Comparison of ENCODE assay signal across 30 mouse cellular contexts in genomic region chr9:49756725-49757124, GRCm38 (mm10). TPM values are rescaled to one million over a fixed set of nuclear protein-coding genes. Genes with fewer than 3 reads are reported as not detected.
DNase-seq lines count a peak whose midpoint lies in the region; ATAC-seq and TF ChIP-seq lines count a peak whose summit lies in the region.
"Had no signal": no experiment of that assay in that cellular context is flagged by ENCODE, and none has a peak within 500 bp of the region (broad histone marks: within the 10 kb centered on the region; RNA-seq: fewer than 3 reads in every experiment).

No protein-coding gene starts in this region.

- H3K36me3 ChIP-seq in hindbrain, embryonic 12.5 days, result no peaks in the 10 kb centered on the region
- H3K36me3 ChIP-seq in hindbrain, postnatal 0 days (ENCODE audit: insufficient read depth, low read length), result no peaks in the 10 kb centered on the region
- no peaks in the 10 kb centered on the region for H3K36me3 ChIP-seq in neural tube, embryonic 11.5 days (ENCODE audit: control insufficient read depth, insufficient read depth, low read length)
- H3K36me3 ChIP-seq in neural tube, embryonic 15.5 days, result no peaks in the 10 kb centered on the region
- no peaks in the 10 kb centered on the region for H3K36me3 ChIP-seq in midbrain, postnatal 0 days (ENCODE audit: insufficient read depth, low read length)
- no peaks in the 10 kb centered on the region for H3K36me3 ChIP-seq in forebrain, embryonic 14.5 days (ENCODE audit: control insufficient read depth, insufficient read depth, low read length)
- H3K36me3 ChIP-seq: embryonic facial prominence, embryonic 13.5 days; forebrain, embryonic 12.5 days; heart, embryonic 13.5 days; kidney, embryonic 15.5 days; limb, embryonic 13.5 days; liver, embryonic 12.5 days had no signal

- H3K4me3 ChIP-seq in cerebellum, adult 2 months (replicated peaks; ENCODE audit: insufficient read depth, low read depth, low read length), result no peak overlapping the region
- H3K4me3 ChIP-seq in hindbrain, embryonic 12.5 days, result no peak overlapping the region
- no peak overlapping the region for H3K4me3 ChIP-seq in hindbrain, postnatal 0 days (ENCODE audit: low read length)
- no peak overlapping the region for H3K4me3 ChIP-seq in neural tube, embryonic 11.5 days (ENCODE audit: low read depth, low read length)
- no peak overlapping the region for H3K4me3 ChIP-seq in neural tube, embryonic 15.5 days (replicated peaks)
- no peak overlapping the region for H3K4me3 ChIP-seq in midbrain, postnatal 0 days (ENCODE audit: low read depth, low read length)
- H3K4me3 ChIP-seq in forebrain, embryonic 14.5 days (ENCODE audit: low read depth, low read length), result no peak overlapping the region
- H3K4me3 ChIP-seq: embryonic facial prominence, embryonic 13.5 days; forebrain, embryonic 12.5 days; heart, embryonic 13.5 days; kidney, embryonic 15.5 days; limb, embryonic 13.5 days; liver, embryonic 12.5 days; megakaryocyte, embryonic 14.5 days had no signal

- 96% methylated on average over 4 of the region's 4 CpGs for WGBS in cerebellum, adult 2 months
- WGBS in hindbrain, embryonic 12.5 days, result 61% methylated on average over 4 of the region's 4 CpGs
- 72% methylated on average over 4 of the region's 4 CpGs for WGBS in hindbrain, postnatal 0 days
- 57% methylated on average over 4 of the region's 4 CpGs for WGBS in neural tube, embryonic 11.5 days
- WGBS in neural tube, embryonic 15.5 days, result 27% methylated on average over 4 of the region's 4 CpGs
- WGBS in midbrain, postnatal 0 days, result 58% methylated on average over 4 of the region's 4 CpGs
- WGBS in forebrain, embryonic 14.5 days, result 81% methylated on average over 4 of the region's 4 CpGs

- H3K4me2 ChIP-seq in hindbrain, embryonic 12.5 days (replicated peaks), result no peak overlapping the region
- no peak overlapping the region for H3K4me2 ChIP-seq in hindbrain, postnatal 0 days (ENCODE audit: low read depth, low read length)
- H3K4me2 ChIP-seq in neural tube, embryonic 11.5 days (ENCODE audit: low read depth), result no peak overlapping the region
- H3K4me2 ChIP-seq in neural tube, embryonic 15.5 days, result no peak overlapping the region
- H3K4me2 ChIP-seq in midbrain, postnatal 0 days (ENCODE audit: low read depth, low read length, poor library complexity, severe bottlenecking), result no peak overlapping the region
- H3K4me2 ChIP-seq in forebrain, embryonic 14.5 days (ENCODE audit: low read length), result no peak overlapping the region
- H3K4me2 ChIP-seq: embryonic facial prominence, embryonic 13.5 days; forebrain, embryonic 12.5 days; heart, embryonic 13.5 days; kidney, embryonic 15.5 days; limb, embryonic 13.5 days; liver, embryonic 12.5 days had no signal

- TF ChIP-seq POLR2A in cerebellum, adult 2 months (IDR thresholded peaks at IDR 0.05; ENCODE audit: borderline replicate concordance, insufficient read depth, low read length), result no peak

- H3K4me1 ChIP-seq in cerebellum, adult 2 months (ENCODE audit: control insufficient read depth, insufficient read depth, low read length), result peaks cover 29% of the 10 kb centered on the region
- H3K4me1 ChIP-seq in hindbrain, embryonic 12.5 days, result peaks cover 61% of the 10 kb centered on the region
- H3K4me1 ChIP-seq in hindbrain, postnatal 0 days (ENCODE audit: insufficient read depth, low read length), result peaks cover 29% of the 10 kb centered on the region
- H3K4me1 ChIP-seq in neural tube, embryonic 11.5 days (ENCODE audit: control insufficient read depth, insufficient read depth, low read length), result peaks cover 25% of the 10 kb centered on the region
- peaks cover 64% of the 10 kb centered on the region for H3K4me1 ChIP-seq in neural tube, embryonic 15.5 days
- H3K4me1 ChIP-seq in midbrain, postnatal 0 days (ENCODE audit: insufficient read depth, low read length), result peaks cover 22% of the 10 kb centered on the region
- peaks cover 34% of the 10 kb centered on the region for H3K4me1 ChIP-seq in forebrain, embryonic 14.5 days (ENCODE audit: control insufficient read depth, insufficient read depth, low read length)
- H3K4me1 ChIP-seq: liver, embryonic 12.5 days; megakaryocyte, embryonic 14.5 days had no signal

- no peak for DNase-seq in cerebellum, adult 2 months
- DNase-seq in cerebellum, postnatal 10 days, result no peak
- DNase-seq in hindbrain, postnatal 0 days (ENCODE audit: low spot score), result no peak
- DNase-seq in neural tube, embryonic 11.5 days (ENCODE audit: low spot score), result no peak
- DNase-seq in midbrain, postnatal 0 days (ENCODE audit: low spot score), result peak; percentile 16
- no peak for DNase-seq in forebrain, embryonic 14.5 days (ENCODE audit: low spot score)
- DNase-seq: adrenal gland, adult 2 months; adrenal gland, postnatal 36 days; cerebellum, adult 8-10 months; gastrocnemius, postnatal 10 days; heart, postnatal 10 days; kidney, adult 18-20 months; kidney, postnatal 25 days; liver, postnatal 0 days; lung, postnatal 4 days; right cerebral cortex, adult 18-20 months; thymus, adult 18-20 months; thymus, postnatal 25 days had no signal

- H3K27ac ChIP-seq in cerebellum, adult 2 months (ENCODE audit: insufficient read depth, low read length), result peak overlapping the region; percentile 72; the same call in 1 of the 2 replicates
- peak overlapping the region; percentile 66 for H3K27ac ChIP-seq in hindbrain, embryonic 12.5 days
- no peak overlapping the region for H3K27ac ChIP-seq in hindbrain, postnatal 0 days
- H3K27ac ChIP-seq in neural tube, embryonic 11.5 days (ENCODE audit: low read depth, low read length), result no peak overlapping the region
- no peak overlapping the region for H3K27ac ChIP-seq in neural tube, embryonic 15.5 days (replicated peaks)
- no peak overlapping the region for H3K27ac ChIP-seq in midbrain, postnatal 0 days (ENCODE audit: low read depth, low read length)
- H3K27ac ChIP-seq in forebrain, embryonic 14.5 days (ENCODE audit: low read depth, low read length), result no peak overlapping the region
- H3K27ac ChIP-seq: embryonic facial prominence, embryonic 13.5 days; forebrain, embryonic 12.5 days; heart, embryonic 13.5 days; kidney, embryonic 15.5 days; limb, embryonic 13.5 days; liver, embryonic 12.5 days; stomach, postnatal 0 days had no signal

- ATAC-seq in hindbrain, embryonic 12.5 days (ENCODE audit: low FRiP score), result peak; percentile 64; the same call in 1 of the 2 replicates
- ATAC-seq in hindbrain, postnatal 0 days, result no peak
- peak; percentile 65; the same call in 1 of the 2 replicates for ATAC-seq in neural tube, embryonic 11.5 days (ENCODE audit: insufficient read depth, low FRiP score, low TSS enrichment)
- no peak for ATAC-seq in neural tube, embryonic 15.5 days (ENCODE audit: low FRiP score)
- ATAC-seq in midbrain, postnatal 0 days (ENCODE audit: low FRiP score), result no peak
- ATAC-seq in forebrain, embryonic 14.5 days, result no peak
- ATAC-seq: activated CD4-positive, CD25-positive, alpha-beta regulatory T cell, adult 4 months; liver, embryonic 12.5 days; liver, postnatal 0 days had no signal

- H3K9ac ChIP-seq in hindbrain, embryonic 12.5 days, result no peak overlapping the region
- no peak overlapping the region for H3K9ac ChIP-seq in hindbrain, postnatal 0 days (replicated peaks; ENCODE audit: low read length)
- no peak overlapping the region for H3K9ac ChIP-seq in neural tube, embryonic 11.5 days (ENCODE audit: low read length)
- no peak overlapping the region for H3K9ac ChIP-seq in neural tube, embryonic 15.5 days (replicated peaks)
- H3K9ac ChIP-seq in midbrain, postnatal 0 days (replicated peaks; ENCODE audit: low read length, poor library complexity, severe bottlenecking), result no peak overlapping the region
- no peak overlapping the region for H3K9ac ChIP-seq in forebrain, embryonic 14.5 days (ENCODE audit: low read length)
- H3K9ac ChIP-seq: embryonic facial prominence, embryonic 13.5 days; forebrain, embryonic 12.5 days; heart, embryonic 13.5 days; kidney, embryonic 15.5 days; limb, embryonic 13.5 days; liver, embryonic 12.5 days; liver, postnatal 0 days had no signal

- no peaks in the 10 kb centered on the region for H3K27me3 ChIP-seq in cerebellum, adult 2 months (ENCODE audit: control insufficient read depth, insufficient read depth, low read length)
- H3K27me3 ChIP-seq in hindbrain, embryonic 12.5 days, result no peaks in the 10 kb centered on the region
- no peaks in the 10 kb centered on the region for H3K27me3 ChIP-seq in hindbrain, postnatal 0 days (ENCODE audit: insufficient read depth, low read length)
- H3K27me3 ChIP-seq in neural tube, embryonic 11.5 days (ENCODE audit: control insufficient read depth, insufficient read depth, low read length), result no peaks in the 10 kb centered on the region
- H3K27me3 ChIP-seq in neural tube, embryonic 15.5 days (replicated peaks), result no peaks in the 10 kb centered on the region
- H3K27me3 ChIP-seq in midbrain, postnatal 0 days (ENCODE audit: insufficient read depth, low read length), result no peaks in the 10 kb centered on the region
- H3K27me3 ChIP-seq in forebrain, embryonic 14.5 days (replicated peaks; ENCODE audit: control insufficient read depth, insufficient read depth, low read length), result no peaks in the 10 kb centered on the region
- H3K27me3 ChIP-seq: CH12.LX; embryonic facial prominence, embryonic 13.5 days; forebrain, embryonic 12.5 days; heart, embryonic 13.5 days; kidney, embryonic 15.5 days; limb, embryonic 13.5 days; liver, embryonic 12.5 days; megakaryocyte, embryonic 14.5 days had no signal

- TF ChIP-seq CTCF in cerebellum, adult 2 months (IDR thresholded peaks at IDR 0.05; ENCODE audit: borderline replicate concordance, insufficient read depth, low read depth, low read length), result no peak
- no peak for TF ChIP-seq CTCF in hindbrain, postnatal 0 days (IDR thresholded peaks at IDR 0.05; ENCODE audit: low read depth)
- no peak for TF ChIP-seq CTCF in midbrain, postnatal 0 days (IDR thresholded peaks at IDR 0.05)

- H3K9me3 ChIP-seq in hindbrain, embryonic 12.5 days (replicated peaks), result no peaks in the 10 kb centered on the region
- H3K9me3 ChIP-seq in hindbrain, postnatal 0 days (ENCODE audit: low read length), result no peaks in the 10 kb centered on the region
- H3K9me3 ChIP-seq in neural tube, embryonic 11.5 days (ENCODE audit: control insufficient read depth, low read length), result no peaks in the 10 kb centered on the region
- no peaks in the 10 kb centered on the region for H3K9me3 ChIP-seq in neural tube, embryonic 15.5 days (replicated peaks)
- H3K9me3 ChIP-seq in midbrain, postnatal 0 days (ENCODE audit: low read length), result no peaks in the 10 kb centered on the region
- no peaks in the 10 kb centered on the region for H3K9me3 ChIP-seq in forebrain, embryonic 14.5 days (replicated peaks; ENCODE audit: control insufficient read depth, low read length)
- H3K9me3 ChIP-seq: embryonic facial prominence, embryonic 13.5 days; forebrain, embryonic 12.5 days; heart, embryonic 13.5 days; kidney, embryonic 15.5 days; limb, embryonic 13.5 days; liver, embryonic 12.5 days; megakaryocyte, embryonic 14.5 days had no signal

RNA-seq across cellular contexts. Expression of gene Ncam1, which starts 42.0 kb away (rescaled TPM):
- polyA plus RNA-seq in cerebellum, adult 2 months (2012; rRNA removed), result 149 and 156 TPM in 2 replicates
- 239 and 283 TPM in 2 replicates for polyA plus RNA-seq in hindbrain, embryonic 12.5 days (2016; fragmentation: Nextera tagmentation; extraction: Ambion mirVana)
- total RNA-seq in hindbrain, postnatal 0 days (2014; rRNA removed), result 411 and 489 TPM in 2 replicates
- 388 and 414 TPM in 2 replicates for polyA plus RNA-seq in hindbrain, postnatal 0 days (2015; fragmentation: Nextera tagmentation; extraction: Ambion mirVana)
- polyA plus RNA-seq in neural tube, embryonic 11.5 days (2014; fragmentation: Nextera tagmentation; extraction: Ambion mirVana), result 163 and 193 TPM in 2 replicates
- 387 and 434 TPM in 2 replicates for polyA plus RNA-seq in neural tube, embryonic 15.5 days (2015; fragmentation: Nextera tagmentation; extraction: Ambion mirVana)
- 601 and 603 TPM in 2 replicates for total RNA-seq in midbrain, postnatal 0 days (2014; rRNA removed)
- polyA plus RNA-seq in midbrain, postnatal 0 days (2015; fragmentation: Nextera tagmentation; extraction: Ambion mirVana), result 615 and 685 TPM in 2 replicates
- 163 and 219 TPM in 2 replicates for polyA plus RNA-seq in forebrain, embryonic 14.5 days (2014; fragmentation: Nextera tagmentation; extraction: Ambion mirVana)

Comparison
In these comparisons a context has a peak if more than half of its experiments do, and no peak if none do; other contexts are left out.
1. H3K27ac ChIP-seq: peak in cerebellum, adult 2 months (single experiment) and hindbrain, embryonic 12.5 days (single experiment); none in hindbrain, postnatal 0 days (single experiment), neural tube, embryonic 11.5 days (single experiment), neural tube, embryonic 15.5 days (single experiment), midbrain, postnatal 0 days (single experiment) and forebrain, embryonic 14.5 days (single experiment).
2. ATAC-seq: peak in hindbrain, embryonic 12.5 days (single experiment) and neural tube, embryonic 11.5 days (single experiment); none in hindbrain, postnatal 0 days (single experiment), neural tube, embryonic 15.5 days (single experiment), midbrain, postnatal 0 days (single experiment) and forebrain, embryonic 14.5 days (single experiment).